Mouse (Mus musculus): Measurements from ENCODE around the gene Zfp1. TPM values are rescaled to one million over a fixed set of nuclear protein-coding genes. Genes with fewer than 3 reads are reported as not detected.

Gene Zfp1
- total and polyA plus RNA-seq, 2 experiments from 2014 or later, result 24.7 to 34.3 TPM

GRCm38 (mm10) chr8:111666751-111667150 lies 23.6 kb downstream of the Zfp1 start:
- Histone ChIP-seq H3K27me3 (ENCODE audit: insufficient read depth, low read length) (no peaks in the 10 kb centered on the region), H3K9me3 (ENCODE audit: low read length) (no peaks in the 10 kb centered on the region), H3K36me3 (ENCODE audit: insufficient read depth) (peaks cover 37% of the 10 kb centered on the region), H3K9ac (no peak overlapping the region), H3K4me1 (ENCODE audit: insufficient read depth) (no peaks in the 10 kb centered on the region), H3K27ac (ENCODE audit: low read depth, low read length) (no peak overlapping the region), H3K4me3 (ENCODE audit: low read depth, low read length) (no peak overlapping the region), H3K4me2 (ENCODE audit: low read depth) (no peak overlapping the region)
- ATAC-seq (no peak), DNase-seq (no peak)
- 89% methylated on average over 2 of the region's 2 CpGs for WGBS
- no peak for TF ChIP-seq CTCF (IDR thresholded peaks at IDR 0.05; ENCODE audit: low read depth)

DNA sequence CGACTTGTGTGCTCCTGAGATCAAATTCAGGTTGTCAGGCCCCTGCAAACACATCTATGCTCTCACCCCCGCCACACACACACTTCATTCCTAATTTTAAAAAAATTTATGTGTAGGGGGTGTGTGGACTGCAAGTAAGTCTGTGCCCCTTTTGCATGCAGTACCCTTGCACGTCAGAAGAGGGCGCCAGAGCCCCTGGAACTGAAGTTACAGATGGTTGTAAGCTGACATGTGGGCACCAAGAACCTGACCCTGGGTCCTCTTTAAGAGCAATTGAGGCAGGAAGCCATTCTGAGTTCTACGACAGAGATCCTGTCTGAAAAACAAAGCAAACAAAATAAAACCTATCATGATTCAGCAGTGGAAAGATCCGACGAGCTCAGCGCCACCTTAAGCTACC lies 33.0 kb downstream of the Zfp1 start:
- peak; percentile 54 for TF ChIP-seq CTCF (IDR thresholded peaks at IDR 0.05; ENCODE audit: low read depth)
- H3K27me3 ChIP-seq (ENCODE audit: insufficient read depth, low read length), result no peaks in the 10 kb centered on the region
- H3K9me3 ChIP-seq (ENCODE audit: low read length), result no peaks in the 10 kb centered on the region
- H3K4me2 ChIP-seq (ENCODE audit: low read depth), result no peak overlapping the region
- WGBS, result 81% methylated on average over 8 of the region's 8 CpGs
- no peak for DNase-seq
- peaks cover 7% of the 10 kb centered on the region for H3K36me3 ChIP-seq (ENCODE audit: insufficient read depth)
- H3K4me1 ChIP-seq (ENCODE audit: insufficient read depth), result no peaks in the 10 kb centered on the region
- no peak for ATAC-seq
- H3K27ac ChIP-seq (ENCODE audit: low read depth, low read length), result no peak overlapping the region
- no peak overlapping the region for H3K4me3 ChIP-seq (ENCODE audit: low read depth, low read length)
- H3K9ac ChIP-seq, result no peak overlapping the region

- Histone ChIP-seq H3K4me1 (ENCODE audit: insufficient read depth) (no peaks in the 10 kb centered on the region), H3K4me2 (ENCODE audit: low read depth) (no peak overlapping the region), H3K27me3 (ENCODE audit: insufficient read depth, low read length) (no peaks in the 10 kb centered on the region), H3K4me3 (ENCODE audit: low read depth, low read length) (no peak overlapping the region), H3K9ac (no peak overlapping the region), H3K36me3 (ENCODE audit: insufficient read depth) (no peaks in the 10 kb centered on the region), H3K27ac (ENCODE audit: low read depth, low read length) (no peak overlapping the region), H3K9me3 (ENCODE audit: low read length) (no peaks in the 10 kb centered on the region)
- WGBS, result 26% methylated on average over 3 of the region's 3 CpGs
- peak; percentile 82 for TF ChIP-seq CTCF (IDR thresholded peaks at IDR 0.05; ENCODE audit: low read depth)
- peak; percentile 43; the same call in 1 of the 2 replicates for ATAC-seq
- peak; percentile 79 for DNase-seq
These were observed 34.9 kb downstream of the Zfp1 start for GRCm38 (mm10) chr8:111678111-111678510.

DNA sequence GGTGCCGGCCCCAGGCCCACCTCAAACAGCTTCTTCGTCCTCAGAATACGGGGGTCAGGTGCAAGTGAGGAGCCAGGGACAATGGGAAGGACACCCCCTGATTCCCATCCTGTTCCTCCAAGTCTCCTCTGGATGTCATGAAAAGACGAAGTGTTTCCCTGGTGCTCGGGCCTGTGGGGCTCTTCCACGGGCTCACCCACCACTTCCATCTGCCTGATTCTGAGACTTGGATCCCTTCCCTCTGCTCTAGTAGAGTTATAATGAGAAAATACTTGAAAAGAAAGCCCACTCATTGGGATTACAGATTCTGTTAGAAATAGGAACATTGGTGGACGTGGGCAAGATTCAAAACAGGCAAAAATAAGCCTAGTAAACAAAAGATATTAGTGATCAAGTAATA lies 35.6 kb downstream of the Zfp1 start:
- WGBS, result 84% methylated on average over 7 of the region's 7 CpGs
- no peak for TF ChIP-seq CTCF (IDR thresholded peaks at IDR 0.05; ENCODE audit: low read depth)
- Histone ChIP-seq H3K4me2 (ENCODE audit: low read depth) (no peak overlapping the region), H3K27ac (ENCODE audit: low read depth, low read length) (no peak overlapping the region), H3K9ac (no peak overlapping the region), H3K9me3 (ENCODE audit: low read length) (no peaks in the 10 kb centered on the region), H3K27me3 (ENCODE audit: insufficient read depth, low read length) (no peaks in the 10 kb centered on the region), H3K36me3 (ENCODE audit: insufficient read depth) (no peaks in the 10 kb centered on the region), H3K4me3 (ENCODE audit: low read depth, low read length) (no peak overlapping the region), H3K4me1 (ENCODE audit: insufficient read depth) (no peaks in the 10 kb centered on the region)
- ATAC-seq (no peak), DNase-seq (no peak)

DNA sequence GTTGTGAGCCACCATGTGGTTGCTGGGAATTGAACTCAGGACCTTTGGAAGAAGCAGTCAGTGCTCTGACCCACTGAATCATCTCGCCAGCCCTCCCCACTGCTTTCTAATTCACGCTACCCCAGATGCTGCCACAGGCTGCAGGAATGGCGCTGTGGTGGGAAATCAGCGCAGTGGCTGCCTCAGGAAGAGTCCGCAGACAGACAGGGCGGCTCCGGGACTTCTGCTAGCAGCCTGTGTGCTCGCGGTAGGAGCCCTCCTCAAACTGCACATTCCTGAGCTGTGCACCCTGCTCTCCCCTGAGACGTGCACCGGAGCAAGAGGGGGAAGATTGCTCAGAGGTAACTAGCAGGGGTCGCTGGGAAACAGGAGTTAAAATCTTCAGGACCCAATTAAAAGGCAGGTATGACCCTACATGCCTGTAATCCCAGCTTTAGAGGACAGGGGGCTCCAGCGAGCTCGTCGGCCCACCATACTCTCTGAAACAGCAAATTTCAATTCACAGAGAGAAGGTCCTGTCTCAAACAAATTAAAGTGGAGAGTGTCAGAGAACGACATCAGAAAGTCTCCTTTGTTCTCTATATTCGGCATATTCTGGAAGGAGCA lies 37.3 kb downstream of the Zfp1 start:
- Histone ChIP-seq H3K36me3 (ENCODE audit: insufficient read depth) (no peaks in the 10 kb centered on the region), H3K27ac (ENCODE audit: low read depth, low read length) (no peak overlapping the region), H3K4me2 (ENCODE audit: low read depth) (no peak overlapping the region), H3K4me3 (ENCODE audit: low read depth, low read length) (no peak overlapping the region), H3K9ac (no peak overlapping the region), H3K9me3 (ENCODE audit: low read length) (no peaks in the 10 kb centered on the region), H3K27me3 (ENCODE audit: insufficient read depth, low read length) (no peaks in the 10 kb centered on the region), H3K4me1 (ENCODE audit: insufficient read depth) (no peaks in the 10 kb centered on the region)
- 45% methylated on average over 17 of the region's 17 CpGs for WGBS
- peak; percentile 41 for TF ChIP-seq CTCF (IDR thresholded peaks at IDR 0.05; ENCODE audit: low read depth)
- peak; percentile 48; the same call in 1 of the 2 replicates for ATAC-seq
- DNase-seq, result peak; percentile 17

DNA sequence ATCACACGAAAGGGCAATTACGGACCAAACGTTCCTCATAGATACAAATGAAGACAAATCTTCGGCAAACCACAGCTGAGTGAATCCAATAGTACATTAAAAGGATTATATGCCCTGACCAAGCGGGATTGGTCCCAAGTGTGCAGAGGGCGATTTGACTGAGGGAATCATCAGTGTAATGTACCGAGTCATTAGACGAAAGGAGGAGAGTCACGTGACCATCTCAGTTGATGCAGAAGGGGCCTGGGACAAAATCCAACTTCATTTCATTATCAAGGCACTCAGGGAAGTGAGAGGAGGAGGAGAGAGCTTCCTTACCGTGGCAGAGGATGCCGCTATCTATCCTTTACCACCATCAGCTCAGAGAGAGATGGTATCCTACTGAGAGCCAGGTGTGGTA lies 38.0 kb downstream of the Zfp1 start:
- no peak for DNase-seq

DNA sequence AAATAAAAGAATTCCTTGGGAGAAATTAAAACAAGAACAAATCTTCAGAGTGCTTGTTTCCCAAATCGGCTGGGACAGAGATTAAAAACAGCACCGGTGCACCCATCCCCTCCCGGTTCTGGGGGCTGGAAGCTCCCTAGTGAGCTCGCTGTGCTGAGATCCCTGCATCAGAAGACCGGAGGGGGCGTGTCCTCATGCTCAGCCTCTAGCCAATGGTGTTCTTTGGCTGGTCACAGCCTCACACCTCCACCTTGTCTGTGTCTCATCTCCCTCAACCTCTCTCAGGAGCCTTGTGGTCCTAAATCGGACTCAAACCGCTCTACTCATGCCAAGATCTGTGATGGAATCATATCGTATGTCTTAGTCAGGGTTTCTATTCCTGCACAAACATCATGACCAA lies 39.3 kb downstream of the Zfp1 start:
- Histone ChIP-seq H3K27me3 (ENCODE audit: insufficient read depth, low read length) (no peaks in the 10 kb centered on the region), H3K36me3 (ENCODE audit: insufficient read depth) (no peaks in the 10 kb centered on the region), H3K4me3 (ENCODE audit: low read depth, low read length) (no peak overlapping the region), H3K9ac (no peak overlapping the region), H3K4me2 (ENCODE audit: low read depth) (no peak overlapping the region), H3K9me3 (ENCODE audit: low read length) (no peaks in the 10 kb centered on the region), H3K4me1 (ENCODE audit: insufficient read depth) (no peaks in the 10 kb centered on the region), H3K27ac (ENCODE audit: low read depth, low read length) (no peak overlapping the region)
- DNase-seq (no peak), ATAC-seq (no peak)
- 35% methylated on average over 9 of the region's 9 CpGs for WGBS
- no peak for TF ChIP-seq CTCF (IDR thresholded peaks at IDR 0.05; ENCODE audit: low read depth)

More for the DNA sequence above, 38.0 kb downstream of the Zfp1 start:
- no peak for TF ChIP-seq CTCF (IDR thresholded peaks at IDR 0.05; ENCODE audit: low read depth)
- no peaks in the 10 kb centered on the region for H3K9me3 ChIP-seq (ENCODE audit: low read length)
- H3K27ac ChIP-seq (ENCODE audit: low read depth, low read length), result no peak overlapping the region
- H3K9ac ChIP-seq, result no peak overlapping the region
- no peak for ATAC-seq
- no peak overlapping the region for H3K4me2 ChIP-seq (ENCODE audit: low read depth)
- H3K4me1 ChIP-seq (ENCODE audit: insufficient read depth), result no peaks in the 10 kb centered on the region
- no peaks in the 10 kb centered on the region for H3K27me3 ChIP-seq (ENCODE audit: insufficient read depth, low read length)
- no peak overlapping the region for H3K4me3 ChIP-seq (ENCODE audit: low read depth, low read length)
- 62% methylated on average over 11 of the region's 11 CpGs for whole genome bisulfite sequencing
- H3K36me3 ChIP-seq (ENCODE audit: insufficient read depth), result no peaks in the 10 kb centered on the region

Measured in forebrain, postnatal 0 days (tissue).